Mouse (Mus musculus): ENCODE results near the gene Pkp1. TPM values are rescaled to one million over a fixed set of nuclear protein-coding genes. Genes with fewer than 3 reads are reported as not detected.

Gene Pkp1
- polyA plus RNA-seq, 1 experiment from 2014 or later, result 0.02 TPM

DNA sequence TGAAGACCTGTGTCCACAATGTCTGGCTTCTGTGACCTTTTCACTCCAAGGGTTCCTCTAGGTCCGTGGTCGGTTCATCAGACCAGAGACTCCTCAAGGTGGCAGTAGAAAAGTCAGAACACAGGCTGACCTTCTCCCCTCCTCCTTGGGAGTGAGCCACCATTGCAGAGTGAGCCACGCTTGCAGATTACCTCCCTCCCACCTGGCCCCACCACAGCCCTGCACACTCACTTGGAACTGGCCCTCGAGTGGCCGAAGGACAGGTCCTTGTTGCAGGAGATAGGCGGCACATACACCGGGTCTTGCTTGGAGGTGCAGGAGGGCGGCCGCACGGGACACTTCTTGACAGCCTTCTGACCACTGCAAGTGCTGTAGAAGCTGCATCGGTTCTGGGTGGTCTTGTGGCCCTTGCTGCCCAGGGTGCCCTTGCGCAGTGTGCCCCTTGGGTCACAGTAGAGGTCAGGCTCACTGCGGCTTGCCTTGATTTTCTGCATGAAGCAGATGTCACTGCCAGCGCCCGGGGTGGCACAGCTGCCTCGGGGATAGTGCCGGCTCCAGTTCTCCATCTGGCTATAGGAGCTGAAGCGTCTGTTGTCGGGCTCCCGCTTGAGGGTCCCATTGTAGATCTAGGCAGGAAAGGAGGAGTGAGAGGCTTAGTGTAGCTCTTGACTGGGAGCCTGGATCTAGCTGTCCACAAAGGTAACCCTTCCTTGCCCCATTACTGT lies 29.4 kb downstream of the Pkp1 start:
- no peak overlapping the region for H3K27ac ChIP-seq (ENCODE audit: low read length)
- 73% methylated on average over 20 of the region's 20 CpGs for WGBS
- no peak for DNase-seq (ENCODE audit: low spot score)
- no peaks in the 10 kb centered on the region for H3K27me3 ChIP-seq (replicated peaks; ENCODE audit: insufficient read depth, low read length)
- no peak overlapping the region for H3K9ac ChIP-seq (replicated peaks; ENCODE audit: low read depth)
- H3K36me3 ChIP-seq (ENCODE audit: insufficient read depth, low read length), result no peaks in the 10 kb centered on the region
- no peak for TF ChIP-seq EP300 (IDR thresholded peaks at IDR 0.05)
- TF ChIP-seq CTCF (IDR thresholded peaks at IDR 0.05), result no peak
- H3K4me2 ChIP-seq (replicated peaks; ENCODE audit: low read depth, low read length), result no peak overlapping the region
- H3K4me3 ChIP-seq (ENCODE audit: low read depth, low read length), result no peak overlapping the region
- no peaks in the 10 kb centered on the region for H3K9me3 ChIP-seq (ENCODE audit: low read length)
- H3K4me1 ChIP-seq (ENCODE audit: insufficient read depth, low read depth, low read length), result no peaks in the 10 kb centered on the region
- no peak for ATAC-seq

GRCm38 (mm10) chr1:135882385-135883109 lies 36.5 kb downstream of the Pkp1 start:
- 65% methylated on average over 10 of the region's 10 CpGs for WGBS
- H3K27me3 ChIP-seq (replicated peaks; ENCODE audit: insufficient read depth, low read length), result no peaks in the 10 kb centered on the region
- ATAC-seq (peak; percentile 46; the same call in 1 of the 2 replicates), DNase-seq (ENCODE audit: low spot score) (peak; percentile 64)
- no peak overlapping the region for H3K4me2 ChIP-seq (replicated peaks; ENCODE audit: low read depth, low read length)
- no peaks in the 10 kb centered on the region for H3K9me3 ChIP-seq (ENCODE audit: low read length)
- no peaks in the 10 kb centered on the region for H3K4me1 ChIP-seq (ENCODE audit: insufficient read depth, low read depth, low read length)
- H3K27ac ChIP-seq (ENCODE audit: low read length), result no peak overlapping the region
- no peak overlapping the region for H3K4me3 ChIP-seq (ENCODE audit: low read depth, low read length)
- TF ChIP-seq EP300 (IDR thresholded peaks at IDR 0.05), result no peak
- TF ChIP-seq CTCF (IDR thresholded peaks at IDR 0.05), result peak; percentile 91
- no peak overlapping the region for H3K9ac ChIP-seq (replicated peaks; ENCODE audit: low read depth)
- no peaks in the 10 kb centered on the region for H3K36me3 ChIP-seq (ENCODE audit: insufficient read depth, low read length)

DNA sequence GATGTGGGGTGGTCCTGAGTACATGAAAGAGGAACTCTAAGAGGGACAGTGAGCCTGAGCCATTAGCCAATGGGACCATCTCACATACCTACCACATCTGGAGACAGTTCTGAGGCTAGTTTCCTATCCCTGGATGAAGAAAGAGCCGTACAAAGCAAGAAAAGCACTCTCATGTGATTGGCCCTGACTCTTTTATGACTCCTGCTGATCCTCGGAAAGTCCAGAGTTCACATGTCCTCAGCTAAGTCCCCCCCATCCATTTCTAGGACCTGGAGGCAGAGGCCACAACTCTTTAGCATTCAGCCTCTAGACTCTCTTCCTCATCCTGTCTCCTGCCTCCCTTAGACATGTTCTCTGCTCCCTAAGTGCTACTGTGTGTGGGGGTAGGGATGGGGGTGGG lies 41.8 kb downstream of the Pkp1 start:
- Histone ChIP-seq H3K4me1 (ENCODE audit: insufficient read depth, low read depth, low read length) (no peaks in the 10 kb centered on the region), H3K9me3 (ENCODE audit: low read length) (no peaks in the 10 kb centered on the region), H3K4me3 (ENCODE audit: low read depth, low read length) (no peak overlapping the region), H3K27ac (ENCODE audit: low read length) (no peak overlapping the region), H3K36me3 (ENCODE audit: insufficient read depth, low read length) (no peaks in the 10 kb centered on the region), H3K27me3 (replicated peaks; ENCODE audit: insufficient read depth, low read length) (no peaks in the 10 kb centered on the region), H3K4me2 (replicated peaks; ENCODE audit: low read depth, low read length) (no peak overlapping the region), H3K9ac (replicated peaks; ENCODE audit: low read depth) (no peak overlapping the region)
- no peak for ATAC-seq
- DNase-seq (ENCODE audit: low spot score), result no peak
- no peak for TF ChIP-seq CTCF (IDR thresholded peaks at IDR 0.05)
- no peak for TF ChIP-seq EP300 (IDR thresholded peaks at IDR 0.05)
- 79% methylated on average over 2 of the region's 2 CpGs for WGBS

GRCm38 (mm10) chr1:135872991-135873390 lies 46.0 kb downstream of the Pkp1 start:
- no peaks in the 10 kb centered on the region for H3K27me3 ChIP-seq (replicated peaks; ENCODE audit: insufficient read depth, low read length)
- DNase-seq (ENCODE audit: low spot score) (no peak), ATAC-seq (no peak)
- no peak for TF ChIP-seq CTCF (IDR thresholded peaks at IDR 0.05)
- no peaks in the 10 kb centered on the region for H3K36me3 ChIP-seq (ENCODE audit: insufficient read depth, low read length)
- no peak overlapping the region for H3K4me3 ChIP-seq (ENCODE audit: low read depth, low read length)
- no peak overlapping the region for H3K4me2 ChIP-seq (replicated peaks; ENCODE audit: low read depth, low read length)
- H3K4me1 ChIP-seq (ENCODE audit: insufficient read depth, low read depth, low read length), result no peaks in the 10 kb centered on the region
- whole genome bisulfite sequencing, result 87% methylated on average over 4 of the region's 4 CpGs
- no peak overlapping the region for H3K9ac ChIP-seq (replicated peaks; ENCODE audit: low read depth)
- no peaks in the 10 kb centered on the region for H3K9me3 ChIP-seq (ENCODE audit: low read length)
- no peak overlapping the region for H3K27ac ChIP-seq (ENCODE audit: low read length)

DNA sequence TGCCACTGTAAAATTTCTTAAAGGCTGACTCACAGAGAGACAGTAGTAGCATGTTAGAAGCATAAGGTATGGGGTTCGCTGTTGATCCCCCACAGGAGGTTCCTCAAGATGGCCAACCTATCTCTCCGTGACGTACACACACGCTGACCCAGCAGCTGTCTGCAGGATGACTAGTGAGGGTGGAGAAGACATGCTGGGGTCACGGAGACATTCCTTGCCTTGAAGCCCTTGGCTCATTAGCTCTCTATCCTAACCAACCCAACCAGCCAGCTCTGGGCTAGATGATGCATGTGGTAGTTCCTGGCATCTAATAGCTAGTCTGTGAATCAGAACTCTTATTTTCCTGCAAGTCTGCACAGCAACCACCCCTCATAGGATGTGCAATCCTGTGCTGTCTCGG lies 50.4 kb downstream of the Pkp1 start:
- DNase-seq (ENCODE audit: low spot score), result no peak
- Histone ChIP-seq H3K27ac (ENCODE audit: low read length) (no peak overlapping the region), H3K9me3 (ENCODE audit: low read length) (no peaks in the 10 kb centered on the region), H3K9ac (replicated peaks; ENCODE audit: low read depth) (no peak overlapping the region), H3K36me3 (ENCODE audit: insufficient read depth, low read length) (no peaks in the 10 kb centered on the region), H3K4me2 (replicated peaks; ENCODE audit: low read depth, low read length) (no peak overlapping the region), H3K4me1 (ENCODE audit: insufficient read depth, low read depth, low read length) (no peaks in the 10 kb centered on the region), H3K4me3 (ENCODE audit: low read depth, low read length) (no peak overlapping the region), H3K27me3 (replicated peaks; ENCODE audit: insufficient read depth, low read length) (no peaks in the 10 kb centered on the region)
- no peak for ATAC-seq
- 84% methylated on average over 6 of the region's 6 CpGs for WGBS
- no peak for TF ChIP-seq CTCF (IDR thresholded peaks at IDR 0.05)
- no peak for TF ChIP-seq EP300 (IDR thresholded peaks at IDR 0.05)

GRCm38 (mm10) chr1:135865518-135866194 lies 53.4 kb downstream of the Pkp1 start:
- 51% methylated on average over 19 of the region's 19 CpGs for WGBS
- Histone ChIP-seq H3K9ac (replicated peaks; ENCODE audit: low read depth) (no peak overlapping the region), H3K27me3 (replicated peaks; ENCODE audit: insufficient read depth, low read length) (no peaks in the 10 kb centered on the region), H3K4me2 (replicated peaks; ENCODE audit: low read depth, low read length) (no peak overlapping the region), H3K4me1 (ENCODE audit: insufficient read depth, low read depth, low read length) (no peaks in the 10 kb centered on the region), H3K27ac (ENCODE audit: low read length) (no peak overlapping the region), H3K4me3 (ENCODE audit: low read depth, low read length) (no peak overlapping the region), H3K36me3 (ENCODE audit: insufficient read depth, low read length) (no peaks in the 10 kb centered on the region), H3K9me3 (ENCODE audit: low read length) (no peaks in the 10 kb centered on the region)
- ATAC-seq (peak; percentile 65), DNase-seq (ENCODE audit: low spot score) (peak; percentile 78)
- TF ChIP-seq CTCF (IDR thresholded peaks at IDR 0.05) (peak; percentile 98), EP300 (IDR thresholded peaks at IDR 0.05) (no peak)
